In genomic region chr1:119868395-119869161, GRCm38 (mm10) we compare ENCODE assay signal across 16 mouse cellular contexts. TPM values are rescaled to one million over a fixed set of nuclear protein-coding genes. Genes with fewer than 3 reads are reported as not detected.
A peak's percentile ranks its signal among the peaks of the same experiment; 100 is the strongest.
DNase-seq lines count a peak whose midpoint lies in the region; ATAC-seq and TF ChIP-seq lines count a peak whose summit lies in the region.
"Had no signal": no experiment of that assay in that cellular context is flagged by ENCODE, and none has a peak within 500 bp of the region (broad histone marks: within the 10 kb centered on the region; RNA-seq: fewer than 3 reads in every experiment).

No protein-coding gene starts in this region.

- H3K9me3 ChIP-seq in forebrain, postnatal 0 days (ENCODE audit: low read length) = no peaks in the 10 kb centered on the region
- H3K9me3 ChIP-seq in forebrain, embryonic 13.5 days (replicated peaks) = no peaks in the 10 kb centered on the region
- H3K9me3 ChIP-seq in hindbrain, embryonic 10.5 days = 0 out of 2 replicates have a peak, but pooled peaks cover 3% of the 10 kb centered on the region
- H3K9me3 ChIP-seq in midbrain, embryonic 16.5 days (replicated peaks; ENCODE audit: control insufficient read depth, low read length, poor library complexity, severe bottlenecking) = no peaks in the 10 kb centered on the region
- H3K9me3 ChIP-seq: limb, embryonic 13.5 days had no signal

- H3K4me2 ChIP-seq in forebrain, postnatal 0 days (ENCODE audit: low read depth) = no peak overlapping the region
- no peak overlapping the region for H3K4me2 ChIP-seq in forebrain, embryonic 13.5 days
- H3K4me2 ChIP-seq in midbrain, embryonic 16.5 days (ENCODE audit: low read length) = peak overlapping the region; percentile 21; the same call in 1 of the 2 replicates
- H3K4me2 ChIP-seq: limb, embryonic 13.5 days had no signal

- 53% methylated on average over 13 of the region's 13 CpGs for WGBS in forebrain, postnatal 0 days
- 44% methylated on average over 13 of the region's 13 CpGs for WGBS in forebrain, embryonic 13.5 days
- 59% methylated on average over 13 of the region's 13 CpGs for WGBS in hindbrain, embryonic 10.5 days
- 30% methylated on average over 13 of the region's 13 CpGs for WGBS in midbrain, embryonic 16.5 days

- no peak for TF ChIP-seq CTCF in forebrain, postnatal 0 days (IDR thresholded peaks at IDR 0.05; ENCODE audit: low read depth)

- H3K9ac ChIP-seq in forebrain, postnatal 0 days = no peak overlapping the region
- no peak overlapping the region for H3K9ac ChIP-seq in forebrain, embryonic 13.5 days
- H3K9ac ChIP-seq in midbrain, embryonic 16.5 days (ENCODE audit: low read depth, low read length) = no peak overlapping the region
- H3K9ac ChIP-seq: limb, embryonic 13.5 days had no signal

- H3K27me3 ChIP-seq in forebrain, postnatal 0 days (ENCODE audit: insufficient read depth, low read length) = no peaks in the 10 kb centered on the region
- no peaks in the 10 kb centered on the region for H3K27me3 ChIP-seq in forebrain, embryonic 13.5 days
- H3K27me3 ChIP-seq in hindbrain, embryonic 10.5 days (ENCODE audit: insufficient read depth, poor library complexity, severe bottlenecking) = no peaks in the 10 kb centered on the region
- H3K27me3 ChIP-seq in midbrain, embryonic 16.5 days (ENCODE audit: control insufficient read depth, insufficient read depth, low read depth, low read length) = no peaks in the 10 kb centered on the region
- H3K27me3 ChIP-seq: limb, embryonic 13.5 days had no signal

- H3K4me3 ChIP-seq in forebrain, postnatal 0 days (ENCODE audit: low read depth, low read length) = no peak overlapping the region
- H3K4me3 ChIP-seq in forebrain, embryonic 13.5 days = no peak overlapping the region
- no peak overlapping the region for H3K4me3 ChIP-seq in hindbrain, embryonic 10.5 days
- H3K4me3 ChIP-seq in midbrain, embryonic 16.5 days (ENCODE audit: low read depth, low read length) = no peak overlapping the region
- H3K4me3 ChIP-seq: erythroblast, embryonic 14.5 days; limb, embryonic 13.5 days had no signal

- no peak for DNase-seq in forebrain, postnatal 0 days
- DNase-seq in ES-CJ7 (ENCODE audit: low read depth, low spot score) = peak; percentile 23
- peak; percentile 28 for DNase-seq in hindbrain, embryonic 10.5 days (ENCODE audit: low spot score)
- DNase-seq in cerebellum, adult 18-20 months = no peak
- DNase-seq in adrenal gland, adult 2 months = no peak
- DNase-seq in left cerebral cortex, adult 8-10 months (ENCODE audit: low spot score in 2 of 2) = no peak
- DNase-seq: adrenal gland, postnatal 25 days; B cell, adult 2 months; cerebellum, adult 11 months; gastrocnemius, postnatal 25 days; kidney, adult 2 months; lung, postnatal 4 days had no signal

- H3K27ac ChIP-seq in forebrain, postnatal 0 days (ENCODE audit: low read depth, low read length) = no peak overlapping the region
- H3K27ac ChIP-seq in forebrain, embryonic 13.5 days = no peak overlapping the region
- peak overlapping the region; percentile 56 for H3K27ac ChIP-seq in hindbrain, embryonic 10.5 days
- no peak overlapping the region for H3K27ac ChIP-seq in midbrain, embryonic 16.5 days (ENCODE audit: low read length)
- H3K27ac ChIP-seq: limb, embryonic 13.5 days had no signal

- H3K36me3 ChIP-seq in forebrain, postnatal 0 days (ENCODE audit: insufficient read depth) = no peaks in the 10 kb centered on the region
- H3K36me3 ChIP-seq in forebrain, embryonic 13.5 days (ENCODE audit: poor library complexity, severe bottlenecking) = no peaks in the 10 kb centered on the region
- no peaks in the 10 kb centered on the region for H3K36me3 ChIP-seq in hindbrain, embryonic 10.5 days
- no peaks in the 10 kb centered on the region for H3K36me3 ChIP-seq in midbrain, embryonic 16.5 days (ENCODE audit: control insufficient read depth, insufficient read depth, low read length)
- H3K36me3 ChIP-seq: limb, embryonic 13.5 days had no signal

- no peaks in the 10 kb centered on the region for H3K4me1 ChIP-seq in forebrain, postnatal 0 days (ENCODE audit: insufficient read depth)
- peaks cover 9% of the 10 kb centered on the region; the same call in 1 of the 2 replicates for H3K4me1 ChIP-seq in forebrain, embryonic 13.5 days
- peaks cover 27% of the 10 kb centered on the region for H3K4me1 ChIP-seq in hindbrain, embryonic 10.5 days (replicated peaks)
- H3K4me1 ChIP-seq in midbrain, embryonic 16.5 days (ENCODE audit: control insufficient read depth, insufficient read depth, low read length) = peaks cover 6% of the 10 kb centered on the region; the same call in 1 of the 2 replicates
- H3K4me1 ChIP-seq: limb, embryonic 13.5 days had no signal

- ATAC-seq in forebrain, postnatal 0 days = 0 out of 2 replicates have a peak, but pooled peaks have one; percentile 10
- no peak for ATAC-seq in forebrain, embryonic 13.5 days
- peak; percentile 32; the same call in 1 of the 2 replicates for ATAC-seq in midbrain, embryonic 16.5 days

RNA-seq across cellular contexts. Expression of gene Ptpn4, which starts 31.2 kb away (rescaled TPM):
- total RNA-seq in forebrain, postnatal 0 days (2014; rRNA removed) = 40.1 and 41.4 TPM in 2 replicates
- polyA plus RNA-seq in forebrain, postnatal 0 days (2015; fragmentation: Nextera tagmentation; extraction: Ambion mirVana) = 2.6 and 6.2 TPM in 2 replicates
- polyA plus RNA-seq in forebrain, embryonic 13.5 days (2015; fragmentation: Nextera tagmentation; extraction: Ambion mirVana) = 10.9 and 11.0 TPM in 2 replicates
- polyA plus RNA-seq in hindbrain, embryonic 10.5 days (2016; fragmentation: Nextera tagmentation; extraction: Ambion mirVana) = 6.7 and 7.3 TPM in 2 replicates
- polyA plus RNA-seq in midbrain, embryonic 16.5 days (2015; fragmentation: Nextera tagmentation; extraction: Ambion mirVana) = 7.9 and 9.3 TPM in 2 replicates
- total RNA-seq in adrenal gland, adult 2 months (2021) = 10 to 100 TPM; 25.6 to 40.8 TPM
- polyA plus RNA-seq in adrenal gland, adult 2 months (2012; rRNA removed) = 4.9 and 9.2 TPM in 2 replicates
- total RNA-seq in left cerebral cortex, adult 8-10 months (2022) = 100 to 1,000 TPM in 1 of 4 experiments, 10 to 100 TPM in 3; 71.1 to 106 (median 82.6) TPM

RNA-seq across cellular contexts. Expression of gene Tmem177, which starts 44.4 kb away (rescaled TPM):
- total RNA-seq in forebrain, postnatal 0 days (2014; rRNA removed) = 6.9 and 7.2 TPM in 2 replicates
- 4.1 and 5.4 TPM in 2 replicates for polyA plus RNA-seq in forebrain, postnatal 0 days (2015; fragmentation: Nextera tagmentation; extraction: Ambion mirVana)
- 13.1 and 13.3 TPM in 2 replicates for polyA plus RNA-seq in forebrain, embryonic 13.5 days (2015; fragmentation: Nextera tagmentation; extraction: Ambion mirVana)
- 11.9 and 12.8 TPM in 2 replicates for polyA plus RNA-seq in hindbrain, embryonic 10.5 days (2016; fragmentation: Nextera tagmentation; extraction: Ambion mirVana)
- 6.9 and 8.4 TPM in 2 replicates for polyA plus RNA-seq in midbrain, embryonic 16.5 days (2015; fragmentation: Nextera tagmentation; extraction: Ambion mirVana)
- total RNA-seq in adrenal gland, adult 2 months (2021) = 10 to 100 TPM in 1 of 2 experiments, 1 to 10 TPM in 1; 6.1 to 10.9 TPM
- polyA plus RNA-seq in adrenal gland, adult 2 months (2012; rRNA removed) = 3.4 and 4.1 TPM in 2 replicates
- 1 to 10 TPM; 7.0 to 9.3 (median 7.8) TPM for total RNA-seq in left cerebral cortex, adult 8-10 months (2022)

Comparison
In these comparisons a context has a peak if more than half of its experiments do, and no peak if none do; other contexts are left out.
1. DNase-seq: peak in ES-CJ7 (single experiment) and hindbrain, embryonic 10.5 days (single experiment); none in forebrain, postnatal 0 days (single experiment), cerebellum, adult 18-20 months (0 of 2), adrenal gland, adult 2 months (single experiment) and left cerebral cortex, adult 8-10 months (0 of 2).